Mouse (Mus musculus) stomach, postnatal 0 days (tissue): ENCODE data around the gene Elk4.

ENCODE experiments used
- CTCF ChIP-seq: IDR thresholded peaks from 2 replicates; pipeline ENCODE4 v1.5.1; 2016; ENCODE audit warnings: antibody characterized with exemption, low read depth, mild to moderate bottlenecking, moderate library complexity
- EP300 ChIP-seq: optimal IDR thresholded peaks from 2 replicates; pipeline ENCODE3; 2016; ENCODE audit warnings: antibody characterized with exemption

- no peak for TF ChIP-seq CTCF
- TF ChIP-seq EP300, result no peak
These were observed 47.8 kb downstream of the Elk4 start for GRCm38 (mm10) chr1:132055054-132055664.
